Mouse (Mus musculus): ENCODE data around the gene Olfr1124.

GRCm38 (mm10) chr2:87482276-87482675, 52.2 kb downstream of the Olfr1124 start:
- no peak for TF ChIP-seq POLR2A (IDR thresholded peaks at IDR 0.05; ENCODE audit: low read depth, low read length)
- no peak for TF ChIP-seq CTCF (IDR thresholded peaks at IDR 0.05; ENCODE audit: borderline replicate concordance, insufficient read depth, low read length)
